Mouse (Mus musculus) hindlimb bud, embryonic 11.5 days (tissue): ENCODE results near the gene Gm49325.
"Not testable (repeated sequence)": the region's sequence is repeated elsewhere in the genome, so short reads cannot be mapped to it uniquely, and the experiment has no call there.

Experiments used
- DNase-seq: peaks from one replicate; pipeline ENCODE4 v3.0.0-alpha.2; 2012; ENCODE audit warnings: low read depth, low spot score; ENCODE audit errors: extremely low spot score

The Gm49325 gene

GRCm38 (mm10) chr10:77670710-77671109, 64.7 kb downstream of the Gm49325 start:
- no peak for DNase-seq

- no peak for DNase-seq
These were observed 65.5 kb downstream of the Gm49325 start for GRCm38 (mm10) chr10:77671519-77671918.

GRCm38 (mm10) chr10:77673765-77674164, 67.8 kb downstream of the Gm49325 start:
- no peak for DNase-seq

- DNase-seq = no peak
These were observed 71.6 kb downstream of the Gm49325 start for GRCm38 (mm10) chr10:77677562-77677961.

- DNase-seq = no peak
These were observed 77.0 kb downstream of the Gm49325 start for GRCm38 (mm10) chr10:77682994-77683393.

- no peak for DNase-seq
These were observed 78.2 kb downstream of the Gm49325 start for GRCm38 (mm10) chr10:77684181-77684580.

- DNase-seq = no peak
These were observed 80.1 kb downstream of the Gm49325 start, which contains the start of gene Tspear for GRCm38 (mm10) chr10:77685895-77686664. Gene Tspear (plus strand): TSS chr10:77686569.

GRCm38 (mm10) chr10:77687021-77687420, 81.0 kb downstream of the Gm49325 start:
- DNase-seq = no peak

- DNase-seq = not testable (repeated sequence)
These were observed 84.4 kb downstream of the Gm49325 start, which contains the start of gene Gm19402 for GRCm38 (mm10) chr10:77690356-77690807. Gene Gm19402 (minus strand): TSS chr10:77690757.
